10 mouse cellular contexts compared by ENCODE assay signal in genomic region chr5:35103086-35103485, GRCm38 (mm10). TPM values are rescaled to one million over a fixed set of nuclear protein-coding genes. Genes with fewer than 3 reads are reported as not detected.
DNase-seq lines count a peak whose midpoint lies in the region; ATAC-seq and TF ChIP-seq lines count a peak whose summit lies in the region.
"Had no signal": no experiment of that assay in that cellular context is flagged by ENCODE, and none has a peak within 500 bp of the region (broad histone marks: within the 10 kb centered on the region; RNA-seq: fewer than 3 reads in every experiment).

No protein-coding gene starts in this region.

- no peak for TF ChIP-seq CTCF in intestine, postnatal 0 days (IDR thresholded peaks at IDR 0.05; ENCODE audit: low read depth)
- TF ChIP-seq CTCF in bone marrow, adult 2 months (IDR thresholded peaks at IDR 0.05; ENCODE audit: control insufficient read depth, insufficient read depth, low read length) = no peak

- WGBS in intestine, embryonic 14.5 days = 79% methylated on average over 8 of the region's 8 CpGs
- 91% methylated on average over 8 of the region's 8 CpGs for WGBS in intestine, postnatal 0 days
- WGBS in bone marrow, adult 2 months = 40% methylated on average over 8 of the region's 8 CpGs

- no peaks in the 10 kb centered on the region for H3K27me3 ChIP-seq in intestine, embryonic 14.5 days (replicated peaks; ENCODE audit: control insufficient read depth, insufficient read depth, low read length)
- no peaks in the 10 kb centered on the region for H3K27me3 ChIP-seq in intestine, postnatal 0 days (replicated peaks; ENCODE audit: control insufficient read depth, insufficient read depth, low read length)
- H3K27me3 ChIP-seq: embryonic facial prominence, embryonic 12.5 days; stomach, embryonic 15.5 days had no signal

- H3K9ac ChIP-seq in intestine, embryonic 14.5 days (ENCODE audit: low read length) = no peak overlapping the region
- no peak overlapping the region for H3K9ac ChIP-seq in intestine, postnatal 0 days (ENCODE audit: low read depth, low read length)
- H3K9ac ChIP-seq: embryonic facial prominence, embryonic 12.5 days; heart, embryonic 15.5 days; stomach, embryonic 15.5 days had no signal

- H3K27ac ChIP-seq in intestine, embryonic 14.5 days (ENCODE audit: low read depth) = no peak overlapping the region
- no peak overlapping the region for H3K27ac ChIP-seq in intestine, postnatal 0 days (ENCODE audit: low read depth, low read length)
- no peak overlapping the region for H3K27ac ChIP-seq in bone marrow, adult 2 months (ENCODE audit: control insufficient read depth, insufficient read depth, low read depth, low read length, poor library complexity)
- H3K27ac ChIP-seq: embryonic facial prominence, embryonic 12.5 days; heart, embryonic 15.5 days; stomach, embryonic 15.5 days had no signal

- ATAC-seq in intestine, embryonic 14.5 days (replicated peaks; ENCODE audit: low FRiP score, low TSS enrichment, low read depth) = no peak
- no peak for ATAC-seq in intestine, postnatal 0 days

- no peak for TF ChIP-seq POLR2A in bone marrow, adult 2 months (IDR thresholded peaks at IDR 0.05; ENCODE audit: borderline replicate concordance, control insufficient read depth, low read depth, low read length)

- H3K9me3 ChIP-seq in intestine, embryonic 14.5 days (ENCODE audit: control insufficient read depth, low read length) = no peaks in the 10 kb centered on the region
- no peaks in the 10 kb centered on the region for H3K9me3 ChIP-seq in intestine, postnatal 0 days (ENCODE audit: control insufficient read depth)
- H3K9me3 ChIP-seq: embryonic facial prominence, embryonic 12.5 days; heart, embryonic 15.5 days; stomach, embryonic 15.5 days had no signal

- peaks cover 14% of the 10 kb centered on the region; the same call in 1 of the 2 replicates for H3K4me1 ChIP-seq in intestine, embryonic 14.5 days (replicated peaks; ENCODE audit: control insufficient read depth, insufficient read depth, low read length)
- peaks cover 12% of the 10 kb centered on the region; the same call in 1 of the 2 replicates for H3K4me1 ChIP-seq in intestine, postnatal 0 days (replicated peaks; ENCODE audit: control insufficient read depth, insufficient read depth, low read length)
- H3K4me1 ChIP-seq in bone marrow, adult 2 months (ENCODE audit: control insufficient read depth, insufficient read depth, low read length) = peaks cover 6% of the 10 kb centered on the region

- no peak for DNase-seq in intestine, embryonic 14.5 days (ENCODE audit: low spot score)
- DNase-seq in 416B (ENCODE audit: low read depth) = peak; percentile 36
- DNase-seq in lung, postnatal 14 days = peak; percentile 9
- no peak for DNase-seq in frontal cortex, postnatal 14 days (ENCODE audit: low spot score in 2 of 2)
- no peak for DNase-seq in layer of hippocampus, adult 11-12 months (ENCODE audit: low spot score)

- peaks cover 44% of the 10 kb centered on the region for H3K36me3 ChIP-seq in intestine, embryonic 14.5 days (ENCODE audit: control insufficient read depth, insufficient read depth, low read length)
- peaks cover 40% of the 10 kb centered on the region for H3K36me3 ChIP-seq in intestine, postnatal 0 days (ENCODE audit: control insufficient read depth, insufficient read depth)

- 0 out of 2 replicates have a peak overlapping the region, but pooled peaks have one; percentile 57 for H3K4me2 ChIP-seq in intestine, embryonic 14.5 days (ENCODE audit: low read length)
- H3K4me2 ChIP-seq in intestine, postnatal 0 days (replicated peaks; ENCODE audit: low read depth) = no peak overlapping the region

- H3K4me3 ChIP-seq in intestine, embryonic 14.5 days (ENCODE audit: low read depth, low read length) = no peak overlapping the region
- no peak overlapping the region for H3K4me3 ChIP-seq in intestine, postnatal 0 days (ENCODE audit: low read depth, low read length)
- H3K4me3 ChIP-seq in bone marrow, adult 2 months (replicated peaks; ENCODE audit: control insufficient read depth, low read depth, low read length) = peak overlapping the region; percentile 3
- H3K4me3 ChIP-seq: embryonic facial prominence, embryonic 12.5 days had no signal

RNA-seq across cellular contexts. Expression of gene Lrpap1, which starts 2.5 kb away (rescaled TPM):
- polyA plus RNA-seq in intestine, embryonic 14.5 days (2014; fragmentation: Nextera tagmentation; extraction: Ambion mirVana) = 107 and 117 TPM in 2 replicates
- 47.7 and 50.6 TPM in 2 replicates for polyA plus RNA-seq in intestine, postnatal 0 days (2015; fragmentation: Nextera tagmentation; extraction: Ambion mirVana)
- 17.8 and 21.7 TPM in 2 replicates for polyA plus RNA-seq in bone marrow, adult 2 months (2011; ENCODE audit: insufficient read depth, insufficient read length, low replicate concordance, missing spikeins)

RNA-seq across cellular contexts. Expression of gene Dok7, which starts 46.5 kb away (rescaled TPM):
- polyA plus RNA-seq in intestine, embryonic 14.5 days (2014; fragmentation: Nextera tagmentation; extraction: Ambion mirVana) = 0.86 and 1.4 TPM in 2 replicates
- polyA plus RNA-seq in intestine, postnatal 0 days (2015; fragmentation: Nextera tagmentation; extraction: Ambion mirVana) = 0.33 and 0.50 TPM in 2 replicates
- 0.34 TPM in 1 of 2 replicates, not detected in the other for polyA plus RNA-seq in bone marrow, adult 2 months (2011; ENCODE audit: insufficient read depth, insufficient read length, low replicate concordance, missing spikeins)

Comparison
In these comparisons a context has a peak if more than half of its experiments do, and no peak if none do; other contexts are left out.
1. DNase-seq: peak in 416B (single experiment) and lung, postnatal 14 days (single experiment); none in intestine, embryonic 14.5 days (single experiment), frontal cortex, postnatal 14 days (0 of 2) and layer of hippocampus, adult 11-12 months (single experiment).